Mouse (Mus musculus) testis, adult 2 months (tissue): ENCODE measurements at regions not wholly inside any gene's neighbourhood (a gene's known extent, or its start where the extent isn't known, plus 50 kb on each side); places are given as distances from the start of the nearest gene placed in this dataset.

Experiments
- CTCF ChIP-seq: fragments of 200-500 bp; IDR thresholded peaks from 2 replicates; pipeline ENCODE4 v1.5.1; 2012; ENCODE audit warnings: low read depth, mild to moderate bottlenecking, inconsistent platforms, low read length, moderate library complexity; ENCODE audit not compliant: control insufficient read depth, insufficient read depth, insufficient replicate concordance
- POLR2A ChIP-seq: fragments of 200-500 bp; IDR thresholded peaks from 2 replicates; pipeline ENCODE4 v1.6.1; 2012; ENCODE audit warnings: low read depth, mild to moderate bottlenecking, inconsistent platforms, low read length, moderate library complexity; ENCODE audit not compliant: control insufficient read depth

DNA sequence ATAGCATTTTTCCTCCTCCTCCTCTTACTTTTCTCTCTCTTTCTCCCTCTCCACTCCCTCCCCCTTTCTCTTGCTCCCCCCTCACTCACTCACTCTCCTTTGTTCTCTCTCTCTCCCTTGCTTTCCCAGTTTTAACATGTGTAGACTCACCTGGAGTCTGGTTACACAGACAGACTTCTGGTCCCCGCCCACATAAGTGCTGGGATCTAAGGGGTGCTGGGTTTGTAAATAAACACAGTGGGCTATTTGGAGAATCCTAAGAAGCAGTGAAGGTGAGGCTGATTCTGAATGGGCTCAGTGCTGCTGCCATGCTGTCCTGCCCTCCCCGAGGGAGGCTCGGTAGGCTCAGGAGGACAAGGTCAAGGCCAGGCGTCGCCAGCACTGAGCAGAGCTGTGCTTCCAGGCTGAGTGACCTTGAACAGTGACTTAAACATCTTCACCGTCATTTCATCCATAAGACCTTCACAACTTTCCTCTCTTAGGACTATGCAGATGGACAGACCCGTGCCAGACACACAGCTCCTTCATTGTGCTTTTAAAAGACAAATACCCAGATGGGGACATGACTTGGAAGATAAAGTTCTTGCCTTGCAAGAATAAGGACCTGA lies 186.7 kb upstream of the Myt1l start:
- TF ChIP-seq POLR2A = no peak
- TF ChIP-seq CTCF = no peak
